Mouse (Mus musculus) T-helper 2 cell (primary cell): ENCODE results near the gene Bard1.

ENCODE experiments used
- in situ Hi-C: fragments of 300-600 bp; cut with MboI, MseI; formaldehyde crosslinking; loops from one replicate; pipeline ENCODE4 v1.15.1; 2025; ENCODE audit warnings: high pct_unique_total_duplicates

Gene Bard1

GRCm38 (mm10) chr1:71055454-71055853, 47.5 kb downstream of the Bard1 start:
- in situ Hi-C loops, result no loop called here

DNA sequence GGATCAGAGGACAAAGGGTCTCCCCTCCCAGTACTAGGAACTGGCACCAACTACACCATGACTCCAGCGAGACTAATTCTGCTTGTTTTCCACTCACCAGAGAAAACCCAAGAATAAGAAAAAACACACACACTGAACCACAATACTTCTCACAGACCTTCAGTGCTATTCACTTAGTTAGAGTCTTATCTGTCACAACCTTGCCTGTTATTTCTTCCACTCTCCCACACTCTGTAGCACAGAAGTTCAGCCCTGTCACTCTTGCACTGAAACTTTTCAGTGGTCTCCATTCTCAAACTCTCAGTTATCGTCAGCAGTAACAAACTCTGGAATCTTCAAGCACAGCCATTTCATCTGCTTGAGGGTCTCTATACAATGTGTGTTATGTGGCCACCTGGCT, 50.2 kb downstream of the Bard1 start:
- in situ Hi-C loops, result no loop called here

- in situ Hi-C loops, result no loop called here
Measured at GRCm38 (mm10) chr1:71052252-71052651, 50.7 kb downstream of the Bard1 start.

DNA sequence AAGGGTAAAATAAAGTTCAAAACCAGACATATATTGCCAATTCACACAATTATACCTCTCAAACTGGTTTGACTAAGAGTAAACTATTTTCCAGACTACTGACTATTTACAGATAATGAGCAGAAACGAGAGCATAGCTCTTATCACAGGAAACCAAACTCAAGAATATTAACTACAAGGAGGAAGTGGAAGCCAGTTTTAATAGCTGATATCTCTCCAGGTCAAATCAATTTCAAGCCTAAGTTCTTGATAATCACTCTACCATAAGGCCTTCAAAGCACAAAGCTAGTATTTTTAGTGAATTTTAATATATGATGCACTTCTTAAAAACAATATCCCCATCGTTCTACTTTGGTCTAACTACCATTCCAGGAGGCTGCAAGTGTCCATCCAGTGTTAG, 57.8 kb downstream of the Bard1 start:
- in situ Hi-C loops, result no loop called here

GRCm38 (mm10) chr1:71043951-71044350, 59.0 kb downstream of the Bard1 start:
- in situ Hi-C loops, result no loop called here

GRCm38 (mm10) chr1:71036999-71037398, 65.9 kb downstream of the Bard1 start:
- in situ Hi-C loops, result no loop called here

DNA sequence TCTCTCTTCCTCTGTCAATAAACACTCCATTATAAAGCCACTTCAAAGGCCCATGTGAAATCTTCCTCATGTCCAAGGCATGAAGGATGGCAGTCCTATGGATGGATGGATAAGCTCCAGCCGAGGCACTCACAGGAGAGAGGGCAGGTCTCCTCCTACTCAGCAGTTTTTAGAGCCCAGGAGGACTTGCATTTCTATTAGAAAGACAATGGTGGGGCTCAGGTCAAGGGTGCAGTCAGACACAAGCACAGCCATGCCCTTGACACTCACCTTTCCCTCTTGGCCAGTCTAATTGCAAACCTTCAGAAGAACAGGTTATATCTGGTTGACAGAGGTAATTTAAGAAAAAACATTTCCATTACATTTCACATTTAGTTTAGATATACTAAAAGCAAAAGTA, 67.4 kb downstream of the Bard1 start:
- in situ Hi-C loops, result no loop called here

- in situ Hi-C loops, result no loop called here
Measured at GRCm38 (mm10) chr1:71022766-71023165, 80.2 kb downstream of the Bard1 start.

DNA sequence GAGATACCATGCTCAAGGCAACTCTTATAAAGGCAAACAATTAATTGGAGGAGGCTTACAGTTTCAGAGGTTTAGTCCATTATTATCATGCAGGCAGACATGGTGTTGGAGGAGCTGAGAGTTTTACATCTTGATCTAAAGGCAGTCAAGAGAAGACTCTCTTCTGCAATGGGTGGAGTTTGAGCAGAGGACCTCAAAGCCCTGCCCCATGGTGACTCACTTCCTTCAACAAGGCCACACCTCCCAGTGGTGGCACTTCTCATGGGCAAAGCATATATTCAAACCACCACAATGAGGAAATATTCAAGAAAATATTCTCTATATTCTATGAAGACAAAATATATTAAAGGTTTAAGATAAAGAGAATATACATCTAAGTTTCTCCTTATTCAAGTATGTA, 88.6 kb downstream of the Bard1 start:
- in situ Hi-C loops, result no loop called here

DNA sequence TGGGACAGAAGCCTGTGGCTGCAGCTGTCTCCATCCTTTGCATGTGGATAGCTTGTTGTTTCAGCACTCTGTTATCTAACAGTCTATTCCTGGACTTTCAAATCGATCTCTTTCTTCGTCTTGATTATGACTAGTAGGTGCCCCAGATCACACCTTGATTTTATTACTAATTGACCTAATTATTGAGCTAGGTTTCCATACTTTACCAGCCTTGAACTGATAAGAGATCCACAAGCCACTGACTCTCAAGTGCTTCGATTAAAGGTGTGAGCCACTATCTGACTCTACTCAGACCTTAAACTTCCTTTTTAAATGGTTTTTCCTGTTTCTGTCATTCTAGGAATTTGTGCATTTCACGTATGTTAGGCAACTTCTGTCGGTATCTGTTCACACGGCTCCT, 96.9 kb downstream of the Bard1 start:
- in situ Hi-C loops, result no loop called here

- in situ Hi-C loops, result no loop called here
Measured at GRCm38 (mm10) chr1:71004177-71004576, 98.8 kb downstream of the Bard1 start.

DNA sequence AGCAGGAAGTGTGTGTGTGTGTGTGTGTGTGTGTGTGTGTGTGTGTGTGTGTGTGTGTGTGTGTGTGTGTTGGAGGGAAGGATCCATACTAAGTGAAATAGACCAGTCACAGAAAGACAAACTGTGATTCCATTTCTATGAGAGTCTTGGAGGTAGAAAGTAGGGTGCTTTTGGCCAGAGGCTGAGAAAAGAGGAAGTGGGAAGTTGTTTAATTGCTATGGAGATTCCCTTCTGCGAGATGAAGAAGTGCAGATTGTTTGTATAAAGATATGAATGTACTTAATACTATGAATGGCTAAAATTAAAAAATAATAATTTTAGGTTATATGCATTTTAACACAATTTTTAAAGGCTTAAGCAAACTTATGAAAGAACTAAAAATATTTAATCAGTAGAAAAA, 99.2 kb downstream of the Bard1 start:
- in situ Hi-C loops, result no loop called here

GRCm38 (mm10) chr1:70997377-70997993, 105.5 kb downstream of the Bard1 start:
- in situ Hi-C loops, result no loop called here

GRCm38 (mm10) chr1:70996766-70997165, 106.2 kb downstream of the Bard1 start:
- in situ Hi-C loops, result no loop called here
